Mouse (Mus musculus) erythroblast, embryonic 14.5 days (primary cell): ENCODE measurements at regions not wholly inside any gene's neighbourhood (a gene's known extent, or its start where the extent isn't known, plus 50 kb on each side); places are given as distances from the start of the nearest gene placed in this dataset.

Experiments
- GATA1 ChIP-seq: IDR thresholded peaks from 2 replicates; pipeline ENCODE4 v1.6.1; 2012; ENCODE audit warnings: low read length, inconsistent platforms, mixed read lengths
- TAL1 ChIP-seq: IDR thresholded peaks from 3 replicates; pipeline ENCODE4 v1.6.1; 2012; ENCODE audit warnings: low read length, inconsistent platforms, mixed read lengths

GRCm38 (mm10) chr3:17848181-17848580 lies 100.0 kb upstream of the Cypt12 start:
- TF ChIP-seq GATA1 (no peak), TAL1 (no peak)
